Mouse (Mus musculus) hematopoietic stem cell, adult 5-6 weeks (primary cell): Measurements from ENCODE around the gene Ap2a2. TPM values are rescaled to one million over a fixed set of nuclear protein-coding genes. Genes with fewer than 3 reads are reported as not detected.
A peak's percentile ranks its signal among the peaks of the same experiment; 100 is the strongest.
"Not testable (repeated sequence)": the region's sequence is repeated elsewhere in the genome, so short reads cannot be mapped to it uniquely, and the experiment has no call there.

Source experiments
- ATAC-seq, 2 experiments: fragments of 125-278 bp in 1 of 2; replicated peaks in 1 of 2; 2 replicates each; pipeline ENCODE4 v1.8.0; 2016 to 2017; ENCODE audit warnings: inconsistent platforms in 2 of 2, mild to moderate bottlenecking in 2 of 2, moderate number of reproducible peaks in 2 of 2, low read depth in 1 of 2, moderate TSS enrichment in 1 of 2; ENCODE audit not compliant: low FRiP score in 2 of 2, poor library complexity in 2 of 2, severe bottlenecking in 2 of 2, insufficient read depth in 1 of 2, low TSS enrichment in 1 of 2
- total RNA-seq: library from RNA; stranded (forward); fragments of 172-1452, 232-1000 nt; gene quantifications from 2 replicates; pipeline ENCODE4 v1.2.3, GENCODE M21; 2017

Gene Ap2a2
- total RNA-seq, 1 experiment from 2014 or later, result 40.7 TPM

DNA sequence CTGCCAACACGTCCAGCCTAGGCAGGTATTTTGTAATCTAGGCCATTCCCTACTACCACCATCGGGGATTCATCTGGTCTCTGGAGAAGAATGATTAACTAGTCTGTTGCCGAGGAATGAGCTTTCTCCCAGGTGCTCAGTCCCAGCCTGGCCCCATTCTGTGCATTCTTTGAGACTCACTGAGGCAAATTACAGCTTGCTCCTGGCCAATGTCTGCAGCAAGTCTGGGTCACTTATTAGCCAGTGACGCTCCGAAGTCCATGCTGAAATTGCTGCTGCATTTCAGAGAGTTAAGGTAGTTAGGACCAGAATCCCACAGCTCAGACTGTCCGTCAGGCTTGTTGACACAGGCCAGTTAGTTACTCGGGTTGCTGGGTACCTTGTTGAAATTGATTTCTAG lies 19.4 kb downstream of the Ap2a2 start:
- ATAC-seq, result no peak

DNA sequence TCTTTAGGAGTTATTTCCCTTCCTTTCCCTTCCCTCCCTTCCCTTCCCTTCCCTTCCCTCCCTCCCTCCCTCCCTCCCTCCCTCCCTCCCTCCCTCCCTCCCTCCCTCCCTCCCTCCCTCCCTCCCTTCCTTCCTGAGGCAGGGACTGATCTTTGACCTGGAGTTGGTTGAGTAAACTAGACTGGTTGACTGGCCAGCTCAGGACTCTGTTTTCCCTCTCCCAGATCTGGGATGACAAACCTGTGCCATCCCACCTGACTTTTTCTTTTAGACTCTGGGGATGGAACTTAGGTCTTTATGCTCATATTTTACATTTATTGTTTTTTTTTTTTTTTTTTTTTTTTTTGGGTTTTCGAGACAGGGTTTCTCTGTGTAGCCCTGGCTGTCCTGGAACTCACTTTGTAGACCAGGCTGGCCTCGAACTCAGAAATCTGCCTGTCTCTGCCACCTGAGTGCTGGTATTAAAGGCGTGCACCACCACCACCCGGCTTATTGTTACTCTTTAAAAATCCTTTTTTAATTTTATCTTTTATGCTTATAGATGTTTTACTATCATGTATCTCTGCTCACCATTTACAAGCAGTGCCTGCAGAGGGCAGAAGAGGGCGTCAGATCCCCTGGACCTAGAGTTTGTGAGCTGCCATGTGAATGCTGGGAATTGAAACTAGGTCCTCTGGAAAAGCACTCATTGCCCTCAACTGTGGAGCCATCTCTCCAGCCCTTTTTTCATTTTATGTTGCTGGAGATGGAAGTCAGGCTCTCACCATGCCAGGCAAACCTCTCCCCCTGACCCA lies 22.3 kb downstream of the Ap2a2 start:
- no peak for ATAC-seq

DNA sequence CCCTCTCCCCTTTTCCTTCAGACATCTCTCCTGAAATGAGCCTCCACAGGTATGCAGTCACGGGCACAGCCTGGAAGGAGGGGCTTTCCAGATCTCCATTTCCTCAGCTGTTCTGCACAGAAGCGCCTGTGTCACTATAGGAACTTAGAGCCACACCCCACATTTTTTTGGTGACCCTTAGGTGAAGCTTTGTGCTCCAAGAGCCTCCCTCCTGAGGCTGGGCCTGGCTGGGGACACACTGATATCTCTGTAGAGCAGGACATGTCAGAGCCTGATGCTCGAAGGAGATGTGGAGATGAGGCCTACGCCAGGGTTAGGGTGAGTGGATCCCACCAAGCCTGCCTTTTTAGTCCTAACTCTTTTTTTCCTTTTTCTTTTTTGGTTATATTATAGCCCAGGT lies 23.3 kb downstream of the Ap2a2 start:
- peak in 1 of 2 experiments; percentile 46; a peak in 1 of 4 replicates for ATAC-seq

DNA sequence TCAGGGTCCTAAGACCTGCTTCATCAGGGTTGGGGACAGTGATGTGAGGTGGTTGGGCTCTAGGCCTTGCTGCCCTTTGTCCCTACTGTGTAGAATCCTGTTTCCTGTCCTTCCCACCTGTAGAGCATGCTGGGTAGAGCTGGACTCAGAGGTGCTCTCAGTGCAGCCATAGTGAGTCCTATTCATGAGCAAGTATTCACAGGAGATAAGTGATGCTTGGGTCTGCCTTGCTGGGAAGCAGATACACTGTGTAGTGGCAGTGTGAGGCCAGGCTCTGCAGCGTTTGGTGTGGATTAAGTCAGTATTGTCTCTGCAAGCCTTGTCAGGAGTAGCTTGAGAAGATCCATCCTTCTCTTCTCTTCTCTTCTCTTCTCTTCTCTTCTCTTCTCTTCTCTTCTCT lies 23.9 kb downstream of the Ap2a2 start:
- no peak for ATAC-seq

DNA sequence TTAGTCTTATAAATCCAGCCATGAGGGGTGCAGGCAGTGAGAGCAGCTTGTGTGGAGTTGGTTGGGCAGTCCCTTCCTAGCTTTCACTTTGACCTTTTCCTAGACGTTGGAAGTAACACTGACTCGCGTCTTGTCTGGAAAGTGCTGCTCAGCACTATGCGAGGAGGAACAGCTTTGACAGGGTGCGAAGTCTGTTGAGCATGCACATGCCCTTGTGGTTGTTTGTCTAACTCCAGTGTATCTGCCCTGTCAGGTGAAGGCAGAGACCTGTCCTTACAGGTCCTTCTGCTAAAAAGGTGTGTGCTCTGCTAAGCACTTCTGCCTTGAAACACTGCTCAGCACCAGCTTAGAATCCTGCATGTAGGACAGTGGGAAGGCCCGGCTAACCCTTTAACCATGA lies 26.9 kb downstream of the Ap2a2 start:
- no peak for ATAC-seq

DNA sequence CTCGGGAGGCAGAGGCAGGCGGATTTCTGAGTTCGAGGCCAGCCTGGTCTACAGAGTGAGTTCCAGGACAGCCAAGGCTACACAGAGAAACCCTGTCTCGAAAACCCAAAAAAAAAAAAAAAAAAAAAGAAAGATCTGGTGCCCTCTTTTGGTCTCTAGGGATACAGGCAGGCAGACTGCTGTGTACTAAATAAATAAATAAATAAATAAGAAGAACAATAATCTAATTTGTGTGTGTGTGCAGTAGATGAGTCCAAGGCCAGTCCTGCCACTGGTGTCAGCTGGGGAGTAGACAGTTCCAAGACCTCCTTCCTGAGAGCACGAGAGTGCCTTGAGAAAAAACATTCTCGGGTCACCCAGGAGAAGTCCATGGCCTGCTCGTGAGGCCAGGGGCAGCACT lies 28.3 kb downstream of the Ap2a2 start:
- not testable (repeated sequence) for ATAC-seq

DNA sequence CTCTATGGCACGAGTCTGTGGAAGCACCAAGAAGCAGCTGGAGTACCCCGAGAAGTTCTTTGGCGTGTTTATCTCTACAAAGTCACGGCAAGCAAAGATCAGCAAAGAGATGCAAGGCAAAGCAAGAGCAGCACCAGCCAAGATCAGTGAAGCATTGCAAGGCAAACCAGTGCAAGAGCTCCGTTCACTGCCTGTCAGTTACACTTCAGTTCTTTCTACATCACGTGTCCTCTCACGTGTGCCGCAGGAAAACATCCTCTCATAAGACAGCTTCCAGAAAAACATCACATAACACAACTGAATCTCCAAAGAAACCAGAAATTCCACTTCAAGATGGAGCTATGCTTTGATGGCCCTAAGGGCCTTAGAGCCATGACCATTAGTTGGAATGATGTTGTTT lies 29.0 kb downstream of the Ap2a2 start:
- ATAC-seq, result no peak

DNA sequence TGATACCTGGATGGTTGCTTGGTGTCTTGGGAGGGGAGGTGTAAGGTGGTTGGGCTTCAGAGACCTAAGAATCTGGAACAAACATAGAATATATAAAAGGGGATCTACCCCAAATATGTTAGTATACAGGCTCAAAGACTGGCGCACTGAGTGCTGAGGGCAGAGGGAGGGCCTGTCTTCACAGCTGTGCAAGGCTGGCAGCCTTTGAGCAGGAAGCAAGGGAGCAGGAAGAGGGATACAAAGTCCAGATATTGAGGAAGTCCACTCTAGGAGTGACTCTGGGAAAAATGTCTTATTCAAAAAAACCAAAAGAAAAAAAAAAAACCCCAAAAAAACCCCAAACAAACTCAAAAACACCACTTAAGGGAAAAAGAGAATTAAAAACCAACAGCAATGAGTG lies 30.1 kb downstream of the Ap2a2 start:
- no peak for ATAC-seq

DNA sequence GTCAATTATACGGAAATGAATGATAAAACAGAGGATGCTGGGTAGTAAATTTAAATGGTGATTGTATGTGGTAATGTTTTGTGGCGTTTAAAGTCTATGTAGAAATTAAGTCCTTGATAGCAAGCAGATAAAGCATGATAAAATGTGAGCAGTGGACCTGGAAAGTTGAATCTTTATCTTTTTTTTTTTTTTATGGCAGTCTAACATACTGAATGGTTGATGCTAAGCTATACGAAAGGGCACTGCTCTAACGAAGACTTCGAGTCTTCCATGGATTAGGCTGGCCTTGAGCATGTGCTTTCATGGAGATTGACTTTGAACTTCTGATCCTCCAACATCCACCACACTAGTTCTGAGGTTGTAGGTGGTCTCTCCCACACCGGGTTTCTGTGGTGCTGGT lies 31.1 kb downstream of the Ap2a2 start:
- no peak for ATAC-seq

DNA sequence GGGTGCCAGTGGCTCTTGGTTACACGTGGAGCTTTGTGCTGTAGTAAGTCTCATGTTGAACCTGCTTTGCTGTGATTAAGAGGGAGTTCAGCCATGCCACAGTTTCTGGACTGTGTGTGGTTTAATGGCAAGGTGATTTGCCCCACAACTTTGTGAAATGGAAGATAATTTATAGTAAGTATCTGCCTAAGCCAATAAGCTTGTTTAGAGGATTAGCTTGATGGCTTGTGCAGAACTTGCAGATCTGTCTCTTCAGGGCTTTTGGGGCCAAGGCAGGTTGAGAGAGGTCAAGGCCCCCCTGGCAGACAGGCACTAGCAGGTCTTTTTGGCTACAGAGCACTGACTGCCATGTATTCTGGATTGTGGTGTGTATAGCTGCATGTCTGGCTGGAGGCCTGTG lies 35.0 kb downstream of the Ap2a2 start:
- no peak for ATAC-seq

DNA sequence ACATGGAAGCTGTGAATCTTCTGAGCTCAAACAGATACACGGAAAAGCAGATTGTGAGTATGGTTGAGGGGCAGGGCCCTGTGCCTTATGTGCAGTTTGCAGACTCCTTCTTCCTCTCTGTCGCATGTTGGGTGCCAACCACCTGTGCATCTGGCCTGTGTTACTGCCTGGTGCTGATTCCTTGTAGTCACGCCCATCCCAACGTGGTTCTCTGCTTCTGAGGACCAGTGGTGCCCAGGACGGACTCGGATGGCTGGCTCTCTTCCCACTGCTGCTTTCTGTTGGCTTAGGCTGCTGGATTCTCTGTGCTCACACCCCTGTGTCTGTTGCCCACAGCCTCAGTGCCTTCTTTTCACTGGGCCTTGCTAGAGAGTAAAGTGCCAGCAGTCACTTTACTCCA lies 35.6 kb downstream of the Ap2a2 start:
- ATAC-seq, result no peak

DNA sequence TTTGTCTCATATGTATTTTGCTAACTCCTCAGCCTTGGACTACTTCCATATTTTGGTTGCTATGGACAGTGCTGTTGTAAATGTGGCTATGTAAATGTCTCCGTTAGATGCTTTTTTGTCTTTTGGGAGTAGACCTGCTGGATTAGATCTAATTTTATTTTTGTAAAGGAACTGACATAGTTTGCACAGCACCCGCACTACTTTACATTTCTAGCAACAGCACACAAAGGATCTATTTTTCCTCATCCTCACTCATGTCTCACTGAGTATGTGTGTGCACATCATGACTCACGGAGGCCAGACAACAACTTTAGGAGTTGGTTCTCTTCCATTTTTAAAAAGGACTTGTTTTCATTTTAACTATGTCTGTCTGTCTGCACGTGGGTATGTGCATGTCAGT lies 45.7 kb downstream of the Ap2a2 start:
- no peak for ATAC-seq

DNA sequence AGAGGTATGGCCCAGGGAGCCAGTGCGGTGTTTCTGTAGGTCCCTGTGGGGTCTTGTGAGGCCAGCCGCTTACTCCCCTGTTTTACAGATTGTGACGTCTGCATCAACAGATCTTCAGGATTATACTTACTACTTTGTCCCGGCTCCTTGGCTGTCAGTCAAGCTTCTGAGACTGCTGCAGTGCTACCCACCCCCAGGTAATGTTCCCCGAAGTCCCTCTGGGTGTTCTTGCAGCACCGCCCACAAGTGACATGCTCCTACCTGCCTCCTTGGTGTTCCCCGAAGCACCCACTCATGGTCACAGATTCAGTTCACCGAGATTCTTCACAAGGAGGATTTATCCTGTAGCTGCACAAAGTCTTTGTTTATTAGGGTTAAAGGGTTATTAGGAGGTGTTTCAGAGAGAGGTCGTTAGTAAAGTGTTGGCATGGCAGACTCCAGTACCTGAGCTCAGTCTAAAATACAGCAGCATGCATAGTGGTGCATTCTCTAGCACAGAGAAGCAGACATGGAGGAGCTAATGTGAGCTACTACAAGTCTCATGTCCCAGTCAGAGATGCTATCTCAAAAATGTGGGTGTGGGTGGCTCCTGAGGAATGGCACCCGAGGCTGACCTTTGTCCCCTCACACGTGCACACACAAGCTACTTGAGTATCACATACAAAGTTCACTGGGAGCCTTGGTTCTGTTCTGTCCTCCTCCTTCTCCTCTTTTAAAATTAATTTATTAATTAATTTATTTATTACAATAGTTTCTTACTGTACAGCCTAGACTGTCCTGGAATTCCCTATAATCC lies 47.9 kb downstream of the Ap2a2 start:
- ATAC-seq, result no peak

DNA sequence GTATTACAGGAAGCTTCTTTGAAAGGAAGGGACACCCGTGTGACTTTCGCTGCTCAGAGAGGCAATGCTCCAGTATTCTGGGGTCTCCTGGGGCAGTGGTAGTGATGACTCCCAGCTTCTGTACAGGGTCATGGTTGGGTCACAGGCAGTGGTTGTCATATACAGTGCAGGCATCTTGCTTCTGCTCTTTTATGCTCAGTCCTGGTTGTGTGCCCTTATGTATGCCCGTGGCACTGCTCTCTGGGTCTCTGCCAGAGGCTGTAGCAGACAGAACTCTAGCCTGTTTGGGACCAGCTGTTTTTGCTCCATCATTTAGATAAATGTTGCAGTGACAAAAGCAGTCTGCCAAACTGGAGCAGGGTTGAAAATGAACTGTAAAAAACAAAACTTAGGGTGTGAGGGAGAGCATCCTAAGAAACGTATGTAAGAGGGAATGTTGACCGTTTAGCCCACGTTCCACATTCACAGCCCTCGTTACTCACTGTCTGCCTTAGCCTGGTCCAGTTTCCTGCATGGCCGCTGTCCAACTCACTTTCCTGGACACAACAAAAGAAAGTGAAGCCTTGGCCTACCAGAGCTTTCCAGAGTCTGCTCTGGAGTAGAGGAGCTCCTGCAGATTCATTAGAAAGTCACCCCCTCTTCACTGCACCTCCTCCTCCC lies 49.9 kb downstream of the Ap2a2 start:
- ATAC-seq, result no peak

DNA sequence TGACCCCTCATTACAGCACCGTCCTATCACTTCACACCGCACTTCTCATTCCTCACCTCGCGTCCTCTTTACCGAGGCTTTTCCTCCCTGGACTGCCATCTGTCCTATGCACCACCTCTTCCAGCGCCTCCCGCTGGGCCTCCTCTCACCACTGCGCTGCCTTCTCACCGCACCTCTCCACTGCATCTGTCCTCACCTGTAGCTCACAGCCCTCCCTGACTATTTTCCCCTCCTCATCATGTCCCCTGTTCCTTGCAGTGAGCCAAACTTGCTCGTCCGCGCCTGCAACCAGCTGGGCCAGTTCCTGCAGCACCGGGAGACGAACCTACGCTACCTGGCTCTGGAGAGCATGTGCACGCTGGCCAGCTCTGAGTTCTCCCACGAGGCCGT lies 50.4 kb downstream of the Ap2a2 start:
- no peak for ATAC-seq

DNA sequence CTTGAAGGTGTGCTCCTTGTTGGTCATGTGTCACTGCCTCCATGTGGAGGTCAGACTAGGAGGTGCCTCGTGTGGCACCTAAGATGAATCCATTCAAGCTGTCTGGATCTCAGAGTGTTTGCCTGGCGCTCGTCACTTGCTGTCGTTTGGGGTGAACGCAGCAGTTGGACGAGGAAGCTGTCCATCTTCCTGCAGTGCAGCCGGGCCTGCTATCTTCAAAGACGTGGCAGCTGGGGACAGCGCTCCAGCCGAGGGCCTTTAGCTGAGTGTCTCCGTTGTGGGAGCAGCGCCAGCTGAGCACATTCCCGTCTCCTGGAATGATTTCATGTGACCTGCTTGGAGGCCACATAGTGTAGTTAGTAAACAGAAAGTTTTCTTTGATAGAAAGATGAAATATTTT lies 50.8 kb downstream of the Ap2a2 start:
- ATAC-seq, result no peak

DNA sequence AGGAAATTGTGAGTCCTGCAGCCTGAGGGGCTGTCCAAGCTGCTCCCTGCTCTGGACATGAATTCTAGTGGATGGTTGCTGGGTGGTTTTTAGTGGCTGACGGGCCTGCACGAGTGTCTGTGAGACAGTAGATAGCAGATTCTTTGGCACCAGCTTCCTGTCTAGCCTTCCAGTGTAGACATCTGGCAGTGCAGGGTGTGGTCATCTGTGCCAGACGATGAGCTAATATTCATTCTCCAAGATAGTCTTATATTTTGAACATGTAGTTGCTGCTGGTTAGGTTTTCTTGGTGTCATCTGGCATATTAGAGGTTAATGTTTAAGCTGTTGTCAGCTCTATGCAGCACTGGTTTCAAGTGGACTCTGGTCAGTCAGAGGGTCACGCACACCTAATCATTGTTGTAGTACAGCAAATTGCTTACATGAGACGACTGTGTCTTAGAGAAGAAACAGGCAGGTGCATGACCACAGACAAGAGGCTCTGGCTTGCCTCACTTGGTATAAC lies 52.4 kb downstream of the Ap2a2 start:
- peak in 1 of 2 experiments; percentile 13; a peak in 1 of 4 replicates for ATAC-seq

DNA sequence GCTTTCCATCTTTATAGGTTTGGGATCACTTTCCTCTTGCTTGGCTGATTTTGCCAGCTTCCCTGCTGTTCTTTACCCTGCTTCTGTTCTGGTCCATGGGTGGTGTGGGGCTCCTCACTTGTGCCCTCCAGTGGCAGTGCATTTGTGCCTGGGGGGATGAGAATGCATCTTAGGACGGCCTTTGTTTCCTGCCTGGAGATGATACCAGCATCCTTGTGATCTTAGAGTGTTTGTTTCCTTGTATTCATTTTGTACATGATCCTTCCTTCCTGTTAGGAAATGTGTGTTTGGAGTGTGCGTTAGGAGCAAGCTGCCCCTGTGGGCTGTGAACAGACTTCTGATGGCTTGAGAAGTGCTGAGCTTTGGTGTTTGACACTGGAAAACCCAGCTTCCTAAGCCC lies 62.2 kb downstream of the Ap2a2 start:
- ATAC-seq, result no peak
